Mouse (Mus musculus) liver, embryonic 14.5 days (tissue): ENCODE results near the gene Aurkb. TPM values are rescaled to one million over a fixed set of nuclear protein-coding genes. Genes with fewer than 3 reads are reported as not detected.

Experiments used
- ATAC-seq: fragments of 200-750 bp; cut with Nextera tagmentation; 2 replicates; pipeline ENCODE4 v1.8.0; 2017; ENCODE audit warnings: moderate number of reproducible peaks, mild to moderate bottlenecking, moderate library complexity; ENCODE audit not compliant: insufficient read depth
- DNase-seq, 3 experiments: peaks; one replicate each; pipeline ENCODE4 v3.0.0-alpha.2; 2012 to 2013; ENCODE audit warnings: low read depth in 3 of 3, low spot score in 3 of 3
- H3K27ac ChIP-seq: fragments of 300-500 bp; sonication (generic); 2 replicates; pipeline ENCODE4 v1.5.1; 2014; ENCODE audit warnings: moderate library complexity, mild to moderate bottlenecking, control low read depth, inconsistent platforms
- H3K27me3 ChIP-seq: fragments of 300-500 bp; sonication (generic); 2 replicates; pipeline ENCODE4 v1.6.1; 2014; ENCODE audit warnings: mild to moderate bottlenecking, low read length, moderate library complexity; ENCODE audit not compliant: control insufficient read depth, insufficient read depth
- H3K36me3 ChIP-seq: fragments of 300-500 bp; sonication (generic); replicated peaks from 2 replicates; pipeline ENCODE4 v1.6.1; 2014; ENCODE audit warnings: low read depth; ENCODE audit not compliant: control insufficient read depth, insufficient read depth
- H3K4me1 ChIP-seq, 2 experiments: fragments of 200-500 bp in 1 of 2; fragments of 300-500 bp in 1 of 2; sonication (generic) in 1 of 2; replicated peaks; 2 replicates each; pipeline ENCODE4 v1.6.1; 2012 to 2014; ENCODE audit warnings: antibody characterized with exemption in 1 of 2, inconsistent platforms in 1 of 2, low read length in 1 of 2; ENCODE audit not compliant: control insufficient read depth in 2 of 2, insufficient read depth in 2 of 2
- H3K4me2 ChIP-seq: fragments of 300-500 bp; sonication (generic); 2 replicates; pipeline ENCODE4 v1.6.1; 2014; ENCODE audit warnings: low read depth, mild to moderate bottlenecking, control low read depth, moderate library complexity
- H3K4me3 ChIP-seq, 2 experiments: fragments of 200-500 bp in 1 of 2; fragments of 300-500 bp in 1 of 2; sonication (generic) in 1 of 2; 2 replicates each; pipeline ENCODE4 v1.5.1; 2012 to 2014; ENCODE audit warnings: low read depth in 2 of 2, low read length in 2 of 2, mild to moderate bottlenecking in 2 of 2, control low read depth in 1 of 2, inconsistent platforms in 1 of 2, moderate library complexity in 1 of 2; ENCODE audit not compliant: insufficient read depth in 1 of 2
- H3K9ac ChIP-seq: fragments of 300-500 bp; sonication (generic); replicated peaks from 2 replicates; pipeline ENCODE4 v1.6.1; 2014; ENCODE audit warnings: mild to moderate bottlenecking, control low read depth, moderate library complexity
- H3K9me3 ChIP-seq: fragments of 300-500 bp; sonication (generic); 2 replicates; pipeline ENCODE4 v1.6.1; 2016; ENCODE audit warnings: low read length, mixed read lengths; ENCODE audit not compliant: control insufficient read depth
- CTCF ChIP-seq: IDR thresholded peaks from 2 replicates; pipeline ENCODE4 v1.5.1; 2016; ENCODE audit warnings: antibody characterized with exemption, low read depth, control low read depth
- EP300 ChIP-seq: IDR thresholded peaks from 2 replicates; pipeline ENCODE4 v1.6.1; 2016; ENCODE audit warnings: antibody characterized with exemption, low read depth
- WGBS: fragments of 180-500 bp; shearing (Covaris S2); extraction: QIAGEN DNeasy Blood & Tissue Kit; methylation state at CpG from one replicate; pipeline ENCODE4 v1.1.7; 2014; ENCODE audit not compliant: insufficient replicate concordance; 5-methylcytosine and 5-hydroxymethylcytosine counted together
- polyA plus RNA-seq, 2 experiments: library from polyadenylated mRNA; depleted of rRNA in 1 of 2; stranded (reverse) in 1 of 2; unstranded in 1 of 2; fragments of >200 nt; fragmentation: Nextera tagmentation in 1 of 2; extraction: Ambion mirVana in 1 of 2; gene quantifications; 2 replicates each; pipeline versions ENCODE4 v1.2.1 to v1.2.3; 2012 to 2014

Aurkb gene
- polyA plus RNA-seq, 2 experiments = 78.6 to 90.8 TPM

GRCm38 (mm10) chr11:69048151-69048550, 2.7 kb downstream of the Aurkb start:
- Histone ChIP-seq H3K9ac (no peak overlapping the region), H3K9me3 (no peaks in the 10 kb centered on the region), H3K36me3 (peaks cover 48% of the 10 kb centered on the region), H3K4me1 (peaks cover 9 to 15% of the 10 kb centered on the region in 2 experiments; a peak in 3 of 4 replicates), H3K27ac (no peak overlapping the region), H3K27me3 (no peaks in the 10 kb centered on the region), H3K4me2 (peak overlapping the region; percentile 90), H3K4me3 (peak overlapping the region in 1 of 2 experiments; percentile 15; a peak in 2 of 4 replicates)
- no peak for DNase-seq
- TF ChIP-seq CTCF (no peak), EP300 (no peak)
- 92% methylated on average over 14 of the region's 14 CpGs for WGBS
- ATAC-seq = no peak

- Histone ChIP-seq H3K27ac (no peak overlapping the region), H3K27me3 (no peaks in the 10 kb centered on the region), H3K4me2 (no peak overlapping the region), H3K9me3 (no peaks in the 10 kb centered on the region), H3K36me3 (peaks cover 48% of the 10 kb centered on the region), H3K4me1 (peaks cover 6 to 10% of the 10 kb centered on the region in 2 experiments; a peak in 3 of 4 replicates), H3K9ac (no peak overlapping the region), H3K4me3 (no peak overlapping the region)
- 85% methylated on average over 8 of the region's 8 CpGs for WGBS
- TF ChIP-seq EP300 (no peak), CTCF (no peak)
- no peak for DNase-seq
- no peak for ATAC-seq
Measured at GRCm38 (mm10) chr11:69050748-69051147, 5.3 kb downstream of the Aurkb start.

GRCm38 (mm10) chr11:69051771-69052170, 6.3 kb downstream of the Aurkb start:
- Histone ChIP-seq H3K9ac (no peak overlapping the region), H3K27me3 (no peaks in the 10 kb centered on the region), H3K27ac (no peak overlapping the region), H3K4me3 (no peak overlapping the region), H3K9me3 (no peaks in the 10 kb centered on the region), H3K36me3 (peaks cover 48% of the 10 kb centered on the region), H3K4me1 (peaks cover 6 to 8% of the 10 kb centered on the region in 2 experiments; a peak in 3 of 4 replicates), H3K4me2 (no peak overlapping the region)
- 82% methylated on average over 4 of the region's 4 CpGs for WGBS
- ATAC-seq (no peak), DNase-seq (no peak)
- no peak for TF ChIP-seq CTCF
- TF ChIP-seq EP300 = no peak

GRCm38 (mm10) chr11:69052824-69053421, 7.5 kb downstream of the Aurkb start:
- peaks cover 0 to 3% of the 10 kb centered on the region in 2 experiments; a peak in 3 of 4 replicates for H3K4me1 ChIP-seq
- no peak for DNase-seq
- H3K36me3 ChIP-seq = peaks cover 42% of the 10 kb centered on the region
- ATAC-seq = no peak
- no peaks in the 10 kb centered on the region for H3K27me3 ChIP-seq
- H3K4me2 ChIP-seq = no peak overlapping the region
- no peaks in the 10 kb centered on the region for H3K9me3 ChIP-seq
- TF ChIP-seq CTCF = no peak
- no peak for TF ChIP-seq EP300
- H3K4me3 ChIP-seq = no peak overlapping the region
- no peak overlapping the region for H3K9ac ChIP-seq
- no peak overlapping the region for H3K27ac ChIP-seq
- WGBS = 84% methylated on average over 2 of the region's 2 CpGs

- TF ChIP-seq CTCF = no peak
- TF ChIP-seq EP300 = no peak
- Histone ChIP-seq H3K9ac (no peak overlapping the region), H3K4me1 (peaks cover 5 to 7% of the 10 kb centered on the region in 2 experiments), H3K27ac (no peak overlapping the region), H3K4me2 (no peak overlapping the region), H3K9me3 (no peaks in the 10 kb centered on the region), H3K27me3 (no peaks in the 10 kb centered on the region), H3K4me3 (no peak overlapping the region), H3K36me3 (peaks cover 33% of the 10 kb centered on the region)
- WGBS = 59% methylated on average over 3 of the region's 3 CpGs
- DNase-seq (no peak), ATAC-seq (no peak)
Measured at GRCm38 (mm10) chr11:69053848-69054247, 8.4 kb downstream of the Aurkb start.
